Mouse (Mus musculus) mesoderm, embryonic 11.5 days (tissue): ENCODE measurements at regions not wholly inside any gene's neighbourhood (a gene's known extent, or its start where the extent isn't known, plus 50 kb on each side); places are given as distances from the start of the nearest gene placed in this dataset.

Source experiments
- DNase-seq: peaks from one replicate; pipeline ENCODE4 v3.0.0-alpha.2; 2012; ENCODE audit warnings: low read depth, low spot score

DNA sequence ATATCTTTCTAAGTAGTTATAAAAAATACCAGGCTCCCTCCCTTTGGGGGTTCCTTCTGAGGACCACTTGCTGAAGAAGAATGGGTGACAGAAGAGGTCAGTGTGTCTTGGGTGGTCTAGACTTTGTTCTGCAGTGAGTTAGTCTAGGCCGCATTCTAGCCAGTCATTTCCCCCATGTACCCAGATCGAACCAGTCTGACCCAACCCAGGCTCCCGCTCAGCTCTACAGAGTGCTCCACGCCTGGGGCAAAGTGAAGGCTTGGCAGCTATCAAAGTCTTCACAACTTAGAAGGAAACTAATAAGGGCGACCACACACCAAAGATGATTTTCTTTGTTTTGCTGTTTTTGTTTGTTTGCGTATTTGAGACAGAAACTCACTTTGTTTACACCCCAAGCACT is 92.4 kb upstream of the Marcks start:
- DNase-seq, result no peak

DNA sequence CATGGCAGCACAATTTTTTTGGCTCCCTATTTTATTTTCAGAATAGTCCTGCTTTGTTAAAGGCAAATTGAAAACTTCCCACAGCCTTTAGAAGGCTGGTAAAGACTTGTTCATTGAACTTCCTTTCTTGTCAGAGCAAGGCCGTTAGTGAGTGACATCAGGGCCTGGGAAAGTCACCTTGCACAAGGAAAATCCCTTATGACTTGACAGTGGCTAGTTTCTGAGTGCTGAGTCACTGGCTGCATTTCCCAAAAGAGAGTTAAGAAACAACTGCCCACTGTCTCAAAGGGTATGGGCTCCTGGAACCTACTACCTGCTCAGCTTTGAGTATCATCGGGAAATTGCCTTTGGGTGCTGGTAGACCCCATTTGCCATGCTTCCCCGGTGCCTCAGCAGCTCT is 89.2 kb upstream of the Marcks start:
- no peak for DNase-seq

DNA sequence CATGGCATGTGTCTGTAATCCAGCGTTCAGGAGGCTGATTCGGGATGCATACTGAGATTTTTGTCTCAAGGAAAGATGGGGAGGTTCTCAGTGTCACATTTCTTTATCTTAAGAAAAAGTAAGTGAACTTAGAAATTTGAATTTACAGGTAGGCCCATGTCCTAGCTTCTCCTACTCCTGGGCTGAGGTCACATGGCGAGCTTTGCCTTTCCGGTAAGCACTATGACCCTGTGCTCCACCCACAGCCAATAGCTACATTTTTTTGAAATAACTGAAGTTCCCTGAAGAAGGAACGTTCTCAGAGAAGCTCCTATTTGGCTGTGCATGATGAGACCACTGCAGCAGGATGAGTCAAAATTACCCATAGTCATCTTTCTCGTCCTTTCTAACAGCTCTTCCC is 83.0 kb upstream of the Marcks start:
- DNase-seq, result no peak

DNA sequence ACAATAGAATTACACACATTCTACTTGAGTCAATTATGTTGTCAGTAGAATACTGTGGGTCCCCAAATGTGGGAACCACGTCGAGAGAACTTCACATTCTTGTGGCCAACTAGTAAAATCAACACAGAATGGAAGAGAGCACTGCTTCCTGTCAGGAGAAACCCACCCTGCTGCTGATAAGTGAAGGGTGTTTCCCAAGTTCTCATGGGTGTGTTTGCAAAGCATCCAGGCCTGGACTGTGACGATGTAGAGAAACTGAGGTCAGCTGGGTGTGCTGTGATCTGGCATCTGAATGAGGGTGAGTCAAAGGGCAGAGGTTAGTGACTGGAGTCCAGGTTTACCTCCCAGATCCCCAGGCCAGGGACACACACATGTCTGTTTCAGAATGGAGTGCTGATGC is 81.7 kb upstream of the Marcks start:
- no peak for DNase-seq

DNA sequence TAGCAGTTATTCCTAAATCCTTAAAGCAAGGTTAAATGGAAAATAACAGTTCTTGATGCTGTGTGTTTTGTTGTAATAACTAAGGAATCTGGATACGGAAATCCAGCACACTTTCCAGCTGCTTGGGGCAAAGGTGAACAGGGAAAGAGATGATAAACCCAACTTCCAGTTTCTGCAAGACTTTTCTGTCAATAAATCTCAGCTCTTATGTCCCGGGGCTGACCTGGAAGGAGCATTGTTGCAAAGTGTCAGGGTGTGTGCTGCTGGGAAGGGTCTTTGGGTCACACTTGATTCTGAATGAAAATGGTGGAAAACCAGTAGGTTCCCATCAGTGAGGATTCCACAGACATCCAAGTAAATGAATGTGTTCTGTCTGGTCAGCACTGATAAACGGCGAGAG is 81.2 kb upstream of the Marcks start:
- no peak for DNase-seq

DNA sequence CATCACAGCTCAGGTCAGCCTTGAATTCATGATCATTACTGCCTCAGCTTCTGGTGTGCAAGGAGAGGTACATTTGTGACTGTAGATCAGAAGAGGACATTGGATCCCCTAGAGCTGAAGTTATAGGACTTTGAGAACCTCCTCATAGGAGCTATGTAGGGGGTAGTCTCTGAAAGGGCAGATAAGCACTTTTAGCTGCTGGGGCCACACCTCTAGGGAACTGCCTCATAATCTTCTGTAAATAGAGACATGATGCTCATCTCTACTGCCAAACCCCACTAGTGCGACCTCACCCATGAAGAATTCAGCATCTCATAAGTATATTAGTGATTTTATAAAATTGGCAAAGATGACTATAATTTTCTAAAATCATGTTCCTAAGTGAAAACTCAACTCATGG is 80.7 kb upstream of the Marcks start:
- no peak for DNase-seq

DNA sequence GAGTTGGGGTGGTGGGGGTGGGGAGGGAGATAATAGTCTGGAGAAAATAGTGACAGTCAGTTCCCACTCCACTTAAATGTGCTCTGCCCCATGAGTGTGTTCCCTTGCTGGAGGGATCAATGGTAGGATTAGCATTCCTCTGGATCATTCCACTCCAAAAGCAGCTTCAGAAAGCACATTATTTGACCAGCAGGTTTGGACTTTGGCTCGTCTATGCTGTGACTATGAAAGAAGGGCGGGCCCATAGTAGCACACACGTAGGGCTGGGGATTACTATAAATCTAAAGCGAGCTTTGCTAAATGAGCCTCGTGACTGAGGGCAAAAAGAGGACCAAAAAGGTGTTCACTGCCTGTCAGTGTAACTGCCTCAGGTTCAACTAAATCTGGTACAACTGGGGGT is 75.9 kb upstream of the Marcks start:
- no peak for DNase-seq

DNA sequence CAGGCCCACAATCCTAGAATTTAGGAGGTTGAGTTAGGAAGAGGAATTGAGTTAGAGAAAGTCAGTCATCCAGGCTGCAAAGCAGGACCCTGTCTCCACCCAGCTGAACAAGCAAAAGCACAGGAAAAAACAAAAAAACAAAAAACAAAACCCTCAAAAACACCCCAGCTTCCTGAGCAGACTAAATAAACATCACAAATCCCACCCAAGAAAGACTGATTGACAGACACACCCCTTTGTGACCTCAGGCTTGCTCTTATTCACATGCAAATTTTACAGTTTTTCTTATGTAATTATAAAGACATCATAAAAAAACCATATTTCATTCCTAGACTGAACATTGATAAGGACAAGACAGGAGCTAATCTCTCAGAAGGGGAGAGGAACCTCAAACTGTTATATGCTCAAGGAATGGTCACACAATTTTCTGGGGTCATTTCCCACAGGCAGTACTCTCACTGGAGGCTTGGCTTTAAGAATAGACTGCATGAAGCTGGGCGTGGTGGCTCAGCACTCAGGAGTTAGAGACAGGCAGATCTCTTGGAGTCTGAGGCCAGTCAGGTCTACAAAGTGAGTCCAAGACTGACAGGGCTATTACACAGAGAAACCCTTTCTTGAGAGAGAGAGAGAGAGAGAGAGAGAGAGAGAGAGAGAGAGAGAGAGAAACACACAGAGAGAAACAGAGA is 73.8 kb upstream of the Marcks start:
- no peak for DNase-seq

DNA sequence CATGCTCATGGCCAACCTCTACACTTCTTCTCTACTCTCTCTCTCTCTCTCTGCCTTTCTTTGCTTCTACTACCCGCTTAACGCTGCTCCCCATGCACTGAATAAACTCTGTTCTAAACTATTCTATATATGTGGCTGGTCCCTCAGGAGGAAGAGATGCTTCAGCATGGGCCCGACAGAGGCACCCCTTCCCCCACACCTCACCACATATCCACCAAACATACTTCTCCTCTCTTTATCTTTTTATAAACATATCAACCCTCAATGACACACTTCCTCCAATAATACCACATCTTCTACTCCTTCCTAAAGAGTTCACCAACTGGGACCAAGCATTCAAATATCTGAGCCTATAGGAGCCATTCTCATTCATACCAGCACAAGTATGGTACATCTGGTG is 72.6 kb upstream of the Marcks start:
- no peak for DNase-seq

DNA sequence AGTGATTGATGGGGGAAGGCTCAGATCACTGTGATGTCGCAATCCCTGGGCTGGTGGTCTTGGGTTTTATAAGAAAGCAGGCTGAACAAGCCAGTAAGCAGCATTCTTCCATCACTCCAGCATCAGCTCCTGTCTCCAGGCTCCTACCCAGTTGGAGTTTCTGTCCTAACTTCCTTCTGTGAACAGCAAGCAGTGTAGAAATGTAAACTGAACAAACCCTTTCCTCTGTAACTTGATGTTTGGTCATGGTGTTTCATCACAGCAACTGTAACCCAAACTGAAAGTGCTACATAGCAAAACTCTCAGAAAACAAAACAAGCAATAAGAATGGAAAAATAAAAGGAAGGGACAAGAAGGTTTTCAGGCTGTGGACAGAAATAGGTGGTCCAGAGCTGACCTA is 71.5 kb upstream of the Marcks start:
- no peak for DNase-seq

DNA sequence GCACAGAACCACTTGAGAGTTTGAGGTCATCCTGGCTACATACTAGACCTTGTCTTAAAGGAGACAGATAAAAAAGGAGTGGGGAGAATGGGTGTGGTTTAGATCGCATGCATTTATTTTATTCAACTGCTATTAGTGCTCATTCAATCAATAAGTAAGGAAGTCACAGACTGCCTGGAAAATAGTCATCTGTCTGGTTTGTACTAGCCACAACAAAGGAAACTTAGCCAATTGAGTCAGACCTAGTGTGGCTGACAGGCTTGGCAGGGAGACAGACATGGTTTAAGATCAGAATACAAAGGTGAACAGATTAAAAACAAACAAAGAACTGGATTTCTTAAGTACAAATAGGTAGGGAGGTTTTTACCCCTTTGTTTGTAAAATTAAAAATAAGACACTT is 68.3 kb upstream of the Marcks start:
- DNase-seq, result no peak

DNA sequence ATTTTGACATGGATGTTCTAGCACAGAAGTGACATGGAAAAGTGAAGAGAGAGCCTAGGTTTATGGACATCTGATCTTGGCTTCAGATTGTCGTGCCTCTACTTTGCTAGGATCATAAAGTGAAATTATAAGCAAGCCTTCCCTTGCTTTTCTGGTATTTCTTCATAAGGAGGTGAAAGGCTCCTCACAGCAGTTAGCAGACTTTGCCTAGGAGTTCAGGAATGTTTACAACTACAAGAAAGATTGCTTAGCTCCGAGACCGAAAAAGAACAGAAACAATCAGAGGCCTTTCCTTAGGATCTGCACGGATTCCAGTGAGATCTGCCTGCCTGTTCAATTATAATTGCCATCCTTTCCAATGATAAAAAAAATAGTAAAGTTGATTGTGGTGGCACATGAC is 67.8 kb upstream of the Marcks start:
- no peak for DNase-seq

DNA sequence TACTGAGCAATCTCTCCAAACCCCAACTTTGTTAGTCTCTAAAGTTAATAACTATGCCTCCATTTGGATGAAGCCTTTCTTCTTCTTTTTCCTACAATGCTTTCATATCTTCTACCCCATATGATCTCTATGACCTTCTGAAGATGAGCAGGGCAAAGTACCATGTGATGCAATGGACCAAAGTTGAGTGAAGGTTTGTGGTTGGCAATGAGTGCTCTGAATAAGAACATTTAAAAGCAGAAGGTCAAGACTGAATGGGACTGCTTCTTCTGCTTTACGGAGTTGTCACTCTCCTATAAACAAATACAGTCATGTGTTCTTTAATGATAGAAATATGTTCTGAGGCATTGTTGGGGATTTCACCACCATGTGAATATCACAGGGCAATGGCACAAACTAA is 65.0 kb upstream of the Marcks start:
- no peak for DNase-seq

DNA sequence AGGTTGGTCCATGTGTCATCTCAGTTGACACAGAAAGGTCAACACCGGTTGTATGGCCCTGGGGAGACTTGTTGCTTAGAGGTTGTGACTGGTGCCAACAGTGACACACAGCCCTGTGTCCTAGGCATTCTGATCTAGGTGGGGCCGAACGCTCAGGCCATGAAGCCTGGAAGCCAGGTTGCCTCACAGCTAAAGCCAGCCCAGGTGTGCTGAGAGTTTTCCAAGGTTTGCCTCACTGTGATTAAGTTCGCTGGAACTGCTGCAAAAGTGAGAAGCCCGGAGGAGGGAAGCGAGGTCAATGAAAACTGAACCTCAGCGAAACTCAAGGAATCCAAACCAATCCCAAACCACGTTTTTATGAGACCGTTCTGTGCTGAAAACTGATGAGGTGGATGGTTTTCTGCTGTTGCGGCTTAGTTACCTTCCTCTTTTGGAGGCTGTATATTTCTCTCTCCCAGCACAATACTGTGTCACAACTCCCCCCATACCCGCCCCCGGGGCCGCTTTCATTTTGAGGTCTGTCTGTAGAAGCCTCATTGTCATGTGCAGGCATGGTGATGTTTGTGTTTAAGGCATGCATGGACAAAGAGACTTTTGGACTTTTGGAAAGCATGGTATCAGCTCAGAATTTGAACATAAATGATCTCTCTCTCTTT is 56.2 kb upstream of the Marcks start:
- DNase-seq, result no peak

DNA sequence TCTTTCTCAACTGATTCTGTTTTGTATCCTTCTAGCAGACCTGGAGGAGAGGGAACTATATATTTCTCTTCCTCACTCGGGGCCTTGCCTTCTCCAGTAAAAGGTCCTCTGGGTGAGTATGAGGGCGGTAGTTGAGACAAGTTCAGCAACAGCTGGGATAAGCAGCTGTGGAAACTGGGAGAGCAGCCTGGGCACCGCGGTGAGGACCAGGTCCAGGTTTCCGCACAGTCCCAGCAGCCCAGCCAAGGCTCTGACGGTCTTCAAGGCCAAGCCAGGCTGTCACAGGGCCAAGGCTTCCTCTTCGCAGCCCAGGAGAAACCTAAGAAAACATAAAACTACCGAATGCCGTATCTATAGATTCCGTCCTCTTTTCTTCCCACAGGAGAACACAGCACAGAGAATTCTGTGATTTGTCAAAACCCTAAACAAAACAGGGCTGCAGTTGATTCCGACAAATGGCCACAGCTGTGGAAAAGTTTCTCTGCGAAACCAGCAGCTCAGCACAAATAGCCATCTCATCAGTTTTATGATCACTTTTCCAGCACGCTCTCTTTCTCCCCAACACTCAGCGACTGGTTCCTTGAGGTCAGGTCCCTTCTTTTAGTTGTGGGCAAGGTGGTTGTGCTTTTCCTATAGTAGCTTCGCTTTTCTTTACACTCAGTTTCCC is 55.5 kb upstream of the Marcks start:
- no peak for DNase-seq

DNA sequence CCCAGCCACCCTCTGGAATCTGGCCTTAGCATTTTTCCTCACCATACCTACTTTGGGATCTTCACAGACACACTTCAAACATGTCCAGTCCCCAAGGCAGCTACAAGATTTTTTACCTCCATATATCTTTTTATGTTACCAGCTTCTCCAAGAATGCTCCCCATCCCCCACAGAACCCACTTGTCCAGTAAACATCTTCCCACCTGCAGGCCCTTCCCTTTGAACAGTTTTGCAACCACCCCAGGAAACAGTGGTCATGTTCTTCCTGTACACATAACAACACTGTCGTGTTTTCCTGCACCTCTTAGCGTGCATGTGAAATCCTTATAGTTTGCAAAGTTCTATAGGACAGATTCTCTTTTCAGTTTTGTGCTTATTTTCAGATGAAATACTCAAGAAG is 53.9 kb upstream of the Marcks start:
- DNase-seq, result no peak

DNA sequence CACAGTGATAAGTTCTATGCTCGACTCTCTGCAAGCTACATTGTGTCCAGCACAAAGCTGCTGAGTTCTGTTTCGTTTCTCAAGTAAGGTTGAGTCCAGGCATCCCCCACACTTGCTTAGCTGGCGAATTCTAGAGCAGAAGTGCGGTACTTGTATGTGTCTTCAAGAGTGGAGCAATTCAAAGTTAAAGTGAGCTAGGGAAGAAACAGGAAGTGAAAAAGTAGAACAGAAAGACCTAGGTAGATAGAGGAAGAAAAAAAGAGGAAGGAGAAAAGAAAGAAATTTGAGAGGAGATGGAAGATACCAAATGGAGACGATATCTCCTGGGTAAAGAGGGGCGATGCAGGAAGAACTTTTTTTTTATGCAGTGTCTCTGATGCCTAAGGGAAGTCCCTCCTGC is 51.4 kb upstream of the Marcks start:
- DNase-seq, result no peak
